Mouse (Mus musculus) neural tube, embryonic 13.5 days (tissue): Measurements from ENCODE around the gene Gng4. TPM values are rescaled to one million over a fixed set of nuclear protein-coding genes. Genes with fewer than 3 reads are reported as not detected.
A peak's percentile ranks its signal among the peaks of the same experiment; 100 is the strongest.

Experiments used
- ATAC-seq: fragments of 200-750 bp; cut with Nextera tagmentation; 2 replicates; pipeline ENCODE4 v1.8.0; 2017; ENCODE audit warnings: low read depth, mild to moderate bottlenecking, moderate TSS enrichment, moderate library complexity
- H3K27ac ChIP-seq: fragments of 300-500 bp; sonication (generic); replicated peaks from 2 replicates; pipeline ENCODE4 v1.5.1; 2015; ENCODE audit warnings: moderate library complexity, mild to moderate bottlenecking, inconsistent platforms
- H3K27me3 ChIP-seq: fragments of 300-500 bp; sonication (generic); 2 replicates; pipeline ENCODE4 v1.6.1; 2015; ENCODE audit warnings: mild to moderate bottlenecking, inconsistent platforms
- H3K36me3 ChIP-seq: fragments of 300-500 bp; sonication (generic); 2 replicates; pipeline ENCODE4 v1.6.1; 2015; ENCODE audit warnings: mild to moderate bottlenecking, inconsistent platforms
- H3K4me1 ChIP-seq: fragments of 300-500 bp; sonication (generic); replicated peaks from 2 replicates; pipeline ENCODE4 v1.6.1; 2015; ENCODE audit warnings: inconsistent platforms
- H3K4me2 ChIP-seq: fragments of 300-500 bp; sonication (generic); 2 replicates; pipeline ENCODE4 v1.6.1; 2015; ENCODE audit warnings: inconsistent platforms, mild to moderate bottlenecking, moderate library complexity
- H3K4me3 ChIP-seq: fragments of 300-500 bp; sonication (generic); 2 replicates; pipeline ENCODE4 v1.5.1; 2015; ENCODE audit warnings: mild to moderate bottlenecking, inconsistent platforms
- H3K9ac ChIP-seq: fragments of 300-500 bp; sonication (generic); 2 replicates; pipeline ENCODE4 v1.6.1; 2015; ENCODE audit warnings: moderate library complexity, mild to moderate bottlenecking, inconsistent platforms
- H3K9me3 ChIP-seq: fragments of 300-500 bp; sonication (generic); 2 replicates; pipeline ENCODE4 v1.6.1; 2016; ENCODE audit warnings: inconsistent platforms
- WGBS: fragments of 180-500 bp; shearing (Covaris S2); methylation state at CpG from one replicate; pipeline ENCODE4 v1.1.7; 2015; 5-methylcytosine and 5-hydroxymethylcytosine counted together
- polyA plus RNA-seq: library from polyadenylated mRNA; unstranded; fragments of >200 nt; fragmentation: Nextera tagmentation; extraction: Ambion mirVana; gene quantifications from 2 replicates; pipeline ENCODE4 v1.2.1, GENCODE M21; 2015

Gene Gng4
- polyA plus RNA-seq, 1 experiment from 2014 or later = 21.0 TPM

DNA sequence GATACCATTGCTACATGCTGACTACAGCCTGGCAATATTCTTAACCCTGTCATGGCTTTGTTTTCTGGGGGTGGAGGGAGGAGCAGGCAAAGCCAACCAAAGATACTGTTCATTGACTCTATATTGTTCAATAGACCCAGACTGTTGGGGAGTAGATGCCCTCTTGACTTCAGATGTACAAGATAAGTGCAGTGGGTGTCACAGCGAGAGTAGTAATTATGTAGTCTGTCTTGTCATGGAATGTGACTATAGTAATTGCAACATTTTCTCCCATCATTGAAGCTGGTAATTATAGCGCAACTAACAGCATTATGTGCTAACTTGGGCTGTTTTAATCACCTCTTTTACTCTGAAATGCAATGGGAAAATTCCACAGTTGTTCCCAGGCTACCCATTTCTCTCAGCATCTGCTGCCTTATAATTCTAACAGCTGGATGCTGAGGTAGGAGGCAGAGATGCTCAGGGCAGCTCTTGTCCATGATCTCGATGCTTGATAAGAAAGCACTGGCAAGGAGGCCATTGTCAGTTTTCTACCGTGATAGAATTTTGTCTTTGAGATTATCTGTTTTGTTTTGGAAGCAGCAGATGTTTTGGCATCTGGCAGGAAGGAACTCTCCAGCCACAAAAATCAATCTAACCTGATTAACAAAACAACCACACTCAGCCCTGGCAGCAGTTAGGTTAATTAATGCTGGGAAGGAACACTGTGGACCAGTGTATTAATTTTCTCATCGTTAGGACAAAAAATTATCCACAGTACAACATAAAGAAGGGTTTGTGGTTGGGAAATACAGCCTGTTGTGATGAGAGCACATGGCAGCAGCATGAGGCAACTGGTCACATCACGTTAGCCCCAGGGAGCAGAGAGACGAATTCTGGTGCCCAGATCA is 36.6 kb downstream of the Gng4 start:
- Histone ChIP-seq H3K27ac (no peak overlapping the region), H3K4me2 (no peak overlapping the region), H3K4me1 (no peaks in the 10 kb centered on the region), H3K36me3 (no peaks in the 10 kb centered on the region), H3K27me3 (no peaks in the 10 kb centered on the region), H3K9me3 (no peaks in the 10 kb centered on the region), H3K4me3 (no peak overlapping the region), H3K9ac (no peak overlapping the region)
- 64% methylated on average over 7 of the region's 7 CpGs for WGBS
- ATAC-seq = peak; percentile 67

DNA sequence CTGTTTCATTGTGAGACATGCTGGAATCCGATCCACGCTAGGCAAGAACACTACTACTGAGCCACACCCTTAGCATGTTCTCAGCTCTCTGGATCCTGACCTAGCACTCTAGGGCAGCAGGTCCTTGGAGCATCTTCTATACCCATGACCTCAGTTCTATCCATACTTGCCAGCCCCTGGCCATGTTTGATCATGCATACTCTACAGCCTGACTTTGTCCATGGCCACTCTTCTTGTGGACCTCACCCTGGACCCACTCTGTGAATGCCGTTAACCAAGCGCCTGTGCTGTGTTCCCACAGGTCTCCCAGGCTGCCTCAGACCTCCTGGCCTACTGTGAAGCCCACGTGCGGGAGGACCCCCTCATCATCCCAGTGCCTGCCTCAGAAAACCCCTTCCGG is 41.1 kb downstream of the Gng4 start:
- no peak overlapping the region for H3K9ac ChIP-seq
- H3K27me3 ChIP-seq = no peaks in the 10 kb centered on the region
- no peak overlapping the region for H3K27ac ChIP-seq
- H3K4me3 ChIP-seq = no peak overlapping the region
- WGBS = 90% methylated on average over 7 of the region's 7 CpGs
- no peak for ATAC-seq
- no peaks in the 10 kb centered on the region for H3K4me1 ChIP-seq
- no peaks in the 10 kb centered on the region for H3K36me3 ChIP-seq
- no peaks in the 10 kb centered on the region for H3K9me3 ChIP-seq
- no peak overlapping the region for H3K4me2 ChIP-seq

DNA sequence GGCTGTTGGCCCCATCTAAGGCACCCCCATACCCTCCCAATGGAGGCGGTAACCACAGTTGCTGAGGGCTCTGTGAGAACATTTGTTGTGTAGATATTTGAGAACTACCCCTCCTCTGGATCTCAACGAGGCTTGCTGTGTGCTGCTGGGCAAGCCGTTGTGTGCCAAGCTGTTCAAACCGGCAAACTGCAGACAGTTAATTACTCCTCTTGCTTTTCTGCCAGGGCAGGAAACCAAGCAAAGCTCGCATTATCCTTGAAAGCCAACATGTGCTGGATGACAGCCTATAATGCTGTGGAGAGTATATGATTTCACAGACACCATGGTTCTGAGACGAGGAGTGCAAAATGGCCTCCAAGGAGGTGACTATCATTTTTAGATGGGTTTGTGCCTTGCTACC is 42.7 kb downstream of the Gng4 start:
- no peaks in the 10 kb centered on the region for H3K36me3 ChIP-seq
- H3K4me3 ChIP-seq = no peak overlapping the region
- H3K27me3 ChIP-seq = no peaks in the 10 kb centered on the region
- ATAC-seq = no peak
- H3K9me3 ChIP-seq = no peaks in the 10 kb centered on the region
- no peak overlapping the region for H3K4me2 ChIP-seq
- WGBS = 87% methylated on average over 6 of the region's 6 CpGs
- no peak overlapping the region for H3K9ac ChIP-seq
- H3K27ac ChIP-seq = no peak overlapping the region
- 0 out of 2 replicates have a peak, but pooled peaks cover 3% of the 10 kb centered on the region for H3K4me1 ChIP-seq

DNA sequence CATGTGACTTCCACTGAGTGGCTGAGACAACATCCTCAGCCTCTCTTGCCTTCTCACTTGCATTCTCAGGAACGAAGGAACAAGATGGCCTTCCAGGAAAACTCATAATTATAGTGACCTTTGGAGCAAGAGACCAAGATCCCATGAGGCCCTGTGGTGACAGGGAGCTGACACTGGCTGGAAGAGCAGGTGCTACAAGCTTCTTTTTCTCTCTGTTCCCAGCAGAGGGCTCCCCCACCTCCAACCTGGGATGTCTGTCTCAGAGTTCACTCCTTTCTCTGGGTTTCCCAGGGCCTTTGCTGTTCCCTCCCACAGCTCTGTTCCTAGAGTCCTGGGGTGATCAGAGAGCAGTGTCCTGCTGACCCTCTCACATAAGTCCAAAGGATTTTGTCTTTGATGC is 44.3 kb downstream of the Gng4 start:
- H3K4me1 ChIP-seq = 0 out of 2 replicates have a peak, but pooled peaks cover 3% of the 10 kb centered on the region
- no peaks in the 10 kb centered on the region for H3K27me3 ChIP-seq
- ATAC-seq = no peak
- H3K4me2 ChIP-seq = no peak overlapping the region
- no peak overlapping the region for H3K27ac ChIP-seq
- no peak overlapping the region for H3K4me3 ChIP-seq
- H3K9ac ChIP-seq = no peak overlapping the region
- H3K9me3 ChIP-seq = no peaks in the 10 kb centered on the region
- 40% methylated on average over 1 of the region's 1 CpGs for WGBS
- H3K36me3 ChIP-seq = no peaks in the 10 kb centered on the region

DNA sequence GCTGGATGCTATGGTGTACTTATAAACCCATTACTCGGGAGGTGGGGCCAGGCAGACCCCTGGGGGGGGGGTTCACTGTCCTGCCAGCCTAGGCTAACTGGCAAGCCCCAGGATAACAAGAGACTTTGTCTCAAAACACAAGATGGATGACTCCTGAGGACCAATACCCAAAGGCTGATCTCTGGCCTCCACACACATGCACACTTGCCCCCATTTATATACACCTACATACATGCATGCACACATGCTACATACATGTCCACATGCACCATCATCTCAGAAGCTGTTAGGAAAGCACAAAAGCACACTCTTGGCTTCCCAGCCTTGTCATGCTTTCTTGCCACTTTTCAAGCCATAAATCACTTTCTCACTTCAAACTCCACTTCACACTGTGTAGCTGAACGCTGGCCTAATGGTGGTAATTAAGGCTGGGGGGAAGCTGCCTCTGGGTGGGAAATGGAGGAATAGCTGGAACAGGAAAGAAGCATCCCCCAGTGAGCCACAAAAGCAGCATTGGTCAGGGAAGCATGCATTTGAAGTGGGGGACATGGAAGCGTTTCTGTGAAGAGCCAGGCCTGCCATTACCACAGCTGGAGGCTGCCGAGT is 46.7 kb downstream of the Gng4 start:
- Histone ChIP-seq H3K4me1 (0 out of 2 replicates have a peak, but pooled peaks cover 3% of the 10 kb centered on the region), H3K9me3 (no peaks in the 10 kb centered on the region), H3K9ac (no peak overlapping the region), H3K36me3 (no peaks in the 10 kb centered on the region), H3K27me3 (no peaks in the 10 kb centered on the region), H3K27ac (no peak overlapping the region), H3K4me3 (no peak overlapping the region), H3K4me2 (no peak overlapping the region)
- WGBS = 11% methylated on average over 4 of the region's 4 CpGs
- ATAC-seq = peak; percentile 80

DNA sequence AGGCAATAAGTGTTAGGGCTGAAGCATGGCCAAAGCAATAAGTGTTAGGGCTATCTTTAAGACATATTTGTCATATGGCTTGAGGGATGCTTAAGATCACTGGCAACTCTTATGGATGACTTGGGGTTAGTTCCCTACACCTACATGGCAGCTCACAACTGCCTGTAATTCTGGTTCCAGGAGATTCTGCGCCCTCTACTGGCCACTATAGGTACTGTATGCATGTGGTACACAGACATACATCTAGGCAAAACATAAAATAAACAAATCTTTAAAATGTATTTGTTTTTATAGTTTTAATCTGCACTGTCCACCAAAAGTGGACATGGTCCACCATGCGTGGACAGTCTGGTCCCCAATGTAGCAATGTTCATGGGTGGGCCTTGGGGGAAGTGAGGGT is 51.3 kb downstream of the Gng4 start:
- Histone ChIP-seq H3K4me1 (0 out of 2 replicates have a peak, but pooled peaks cover 3% of the 10 kb centered on the region), H3K4me2 (no peak overlapping the region), H3K9ac (no peak overlapping the region), H3K4me3 (no peak overlapping the region), H3K9me3 (peaks cover 17% of the 10 kb centered on the region), H3K27ac (no peak overlapping the region), H3K27me3 (no peaks in the 10 kb centered on the region), H3K36me3 (no peaks in the 10 kb centered on the region)
- ATAC-seq = no peak
- 63% methylated on average over 2 of the region's 2 CpGs for WGBS

DNA sequence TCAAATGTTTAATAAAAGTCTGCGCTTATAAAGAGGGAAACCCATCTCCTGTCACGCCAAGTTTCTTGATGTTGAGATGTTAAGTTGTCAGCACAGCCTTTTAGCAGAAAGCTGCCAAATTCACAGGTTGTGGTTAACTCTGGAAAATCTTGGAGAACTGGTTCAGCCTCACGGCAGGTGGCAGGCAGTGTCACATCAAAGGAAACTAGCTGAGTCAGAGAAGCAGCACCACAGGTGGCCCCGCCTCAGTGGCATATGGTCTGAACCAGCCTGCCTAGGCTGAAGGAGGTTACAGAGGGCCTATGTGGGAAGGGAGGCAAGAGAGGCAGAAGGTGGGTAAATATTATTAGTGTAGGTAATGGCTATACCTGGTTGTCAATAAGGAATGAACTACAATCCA is 61.2 kb downstream of the Gng4 start:
- no peaks in the 10 kb centered on the region for H3K4me1 ChIP-seq
- H3K27ac ChIP-seq = no peak overlapping the region
- ATAC-seq = no peak
- H3K9ac ChIP-seq = no peak overlapping the region
- H3K4me3 ChIP-seq = no peak overlapping the region
- H3K36me3 ChIP-seq = no peaks in the 10 kb centered on the region
- no peaks in the 10 kb centered on the region for H3K9me3 ChIP-seq
- no peak overlapping the region for H3K4me2 ChIP-seq
- 72% methylated on average over 4 of the region's 4 CpGs for WGBS
- no peaks in the 10 kb centered on the region for H3K27me3 ChIP-seq

DNA sequence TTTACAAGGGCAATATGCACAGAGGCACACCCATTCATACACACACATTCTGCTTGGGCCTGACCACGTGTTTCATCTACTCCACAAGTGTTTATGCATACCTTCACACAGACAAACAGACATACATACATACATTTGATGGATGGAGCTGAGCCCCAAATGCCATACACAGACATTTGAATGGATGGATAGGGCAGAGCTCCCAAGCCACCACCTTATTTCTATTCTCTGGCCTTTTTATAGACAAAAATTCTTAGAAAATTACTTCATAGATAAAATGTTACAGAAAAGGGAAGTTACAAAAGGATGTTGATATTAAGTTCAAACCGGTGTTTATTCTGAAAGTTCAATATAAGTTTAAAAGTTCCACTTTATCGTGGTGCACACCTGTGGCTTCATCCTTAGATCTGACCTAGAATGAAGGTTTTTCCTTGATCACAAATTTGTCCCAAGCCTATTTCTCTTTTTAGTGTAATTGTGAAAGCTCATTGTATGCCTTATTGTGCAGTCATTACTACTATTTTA is 63.3 kb downstream of the Gng4 start:
- H3K9me3 ChIP-seq = no peaks in the 10 kb centered on the region
- H3K4me2 ChIP-seq = no peak overlapping the region
- H3K9ac ChIP-seq = no peak overlapping the region
- no peaks in the 10 kb centered on the region for H3K4me1 ChIP-seq
- no peaks in the 10 kb centered on the region for H3K36me3 ChIP-seq
- WGBS = 78% methylated on average over 3 of the region's 3 CpGs
- ATAC-seq = no peak
- H3K27me3 ChIP-seq = no peaks in the 10 kb centered on the region
- no peak overlapping the region for H3K27ac ChIP-seq
- no peak overlapping the region for H3K4me3 ChIP-seq

DNA sequence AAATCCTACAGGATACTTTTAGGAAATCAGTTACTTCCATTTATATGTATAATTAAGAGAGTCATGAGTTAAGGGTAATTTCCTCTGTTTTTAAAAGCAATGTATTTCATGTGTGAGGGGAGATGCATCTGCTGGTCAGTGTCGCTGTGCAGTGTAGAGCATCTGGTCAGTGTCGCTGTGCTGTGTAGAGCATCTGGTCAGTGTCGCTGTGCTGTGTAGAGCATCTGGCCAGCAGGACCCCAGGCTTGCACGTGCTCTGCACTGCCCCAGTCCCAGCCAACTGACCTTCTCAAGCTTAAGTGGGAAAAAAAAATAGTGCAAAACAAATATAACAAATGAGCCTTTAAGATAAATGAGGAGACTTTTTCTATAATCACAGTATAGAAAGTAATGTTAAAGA is 73.3 kb downstream of the Gng4 start:
- 66% methylated on average over 4 of the region's 4 CpGs for WGBS
- 0 out of 2 replicates have a peak, but pooled peaks cover 4% of the 10 kb centered on the region for H3K9me3 ChIP-seq
- no peak overlapping the region for H3K9ac ChIP-seq
- H3K4me3 ChIP-seq = no peak overlapping the region
- H3K36me3 ChIP-seq = no peaks in the 10 kb centered on the region
- no peak overlapping the region for H3K27ac ChIP-seq
- H3K4me2 ChIP-seq = no peak overlapping the region
- ATAC-seq = no peak
- H3K27me3 ChIP-seq = no peaks in the 10 kb centered on the region
- H3K4me1 ChIP-seq = no peaks in the 10 kb centered on the region

DNA sequence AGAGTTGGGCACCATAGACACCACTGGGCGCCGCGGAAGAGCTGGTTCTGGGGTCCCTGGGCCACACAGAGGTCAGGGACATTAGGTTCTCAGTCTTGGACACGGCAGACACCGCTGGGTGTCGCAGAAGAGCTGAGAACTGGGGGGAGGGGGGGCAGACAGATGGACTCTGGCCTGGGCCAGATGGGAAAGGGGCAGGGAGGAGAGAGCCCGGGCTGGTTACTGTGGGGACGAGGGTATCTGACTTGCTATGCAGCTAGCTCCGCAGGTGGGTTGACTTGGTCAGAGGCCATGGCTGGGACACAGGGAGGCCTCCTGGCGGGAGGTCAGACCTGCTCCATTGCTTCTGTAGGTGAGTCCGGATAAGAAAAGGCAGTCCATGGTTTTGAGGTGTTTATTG is 78.5 kb downstream of the Gng4 start:
- 60% methylated on average over 11 of the region's 11 CpGs for WGBS
- no peaks in the 10 kb centered on the region for H3K36me3 ChIP-seq
- H3K27me3 ChIP-seq = no peaks in the 10 kb centered on the region
- H3K4me2 ChIP-seq = no peak overlapping the region
- H3K4me1 ChIP-seq = no peaks in the 10 kb centered on the region
- H3K9me3 ChIP-seq = 0 out of 2 replicates have a peak, but pooled peaks cover 4% of the 10 kb centered on the region
- ATAC-seq = no peak
- no peak overlapping the region for H3K9ac ChIP-seq
- no peak overlapping the region for H3K27ac ChIP-seq
- H3K4me3 ChIP-seq = no peak overlapping the region

DNA sequence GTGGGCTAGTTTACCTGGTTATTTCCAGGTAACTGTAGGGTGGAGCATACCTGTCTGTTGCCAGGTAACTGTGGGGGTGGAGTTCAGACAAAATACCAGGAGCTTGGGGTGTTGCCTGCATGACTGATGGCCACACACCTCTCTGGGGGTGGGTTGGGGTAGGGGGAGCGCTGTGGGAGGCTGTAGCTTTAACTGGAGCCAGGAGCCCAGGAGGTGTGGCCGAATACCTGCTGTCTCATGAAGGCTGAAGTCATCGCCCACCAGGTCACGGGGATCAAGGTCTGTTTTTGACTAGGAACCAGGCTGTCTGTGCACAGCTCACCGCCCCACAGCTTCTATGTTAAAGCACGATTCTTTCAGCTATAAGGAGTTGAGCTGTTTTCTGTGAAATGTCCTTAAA is 79.1 kb downstream of the Gng4 start:
- WGBS = 60% methylated on average over 6 of the region's 6 CpGs
- H3K4me1 ChIP-seq = no peaks in the 10 kb centered on the region

DNA sequence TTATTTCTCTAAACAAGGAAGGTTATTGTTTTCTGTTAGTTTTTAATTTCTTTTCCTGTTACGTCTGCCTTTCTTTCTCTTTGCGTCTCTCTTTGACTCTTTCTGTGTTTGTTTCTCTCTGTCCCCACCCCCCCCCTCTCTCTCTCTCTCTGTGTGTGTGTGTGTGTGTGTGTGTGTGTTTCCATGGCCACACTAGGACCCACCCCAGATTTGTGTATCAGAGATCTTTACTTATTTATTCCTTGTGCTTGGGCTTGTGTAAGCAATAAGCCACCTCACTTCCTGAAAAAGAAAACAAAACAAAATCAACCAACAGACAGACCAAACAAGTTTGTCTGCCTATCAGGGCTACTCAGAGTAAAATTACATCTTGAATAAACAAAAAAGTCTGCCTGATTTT is 82.5 kb downstream of the Gng4 start:
- no peak overlapping the region for H3K4me2 ChIP-seq
- no peak overlapping the region for H3K27ac ChIP-seq
- H3K27me3 ChIP-seq = no peaks in the 10 kb centered on the region
- no peaks in the 10 kb centered on the region for H3K36me3 ChIP-seq
- 71% methylated on average over 2 of the region's 2 CpGs for WGBS
- no peaks in the 10 kb centered on the region for H3K9me3 ChIP-seq
- no peak for ATAC-seq
- H3K9ac ChIP-seq = no peak overlapping the region
- H3K4me3 ChIP-seq = no peak overlapping the region
- no peaks in the 10 kb centered on the region for H3K4me1 ChIP-seq

More for the DNA sequence above, 79.1 kb downstream of the Gng4 start:
- Histone ChIP-seq H3K9me3 (0 out of 2 replicates have a peak, but pooled peaks cover 4% of the 10 kb centered on the region), H3K36me3 (no peaks in the 10 kb centered on the region), H3K27ac (no peak overlapping the region), H3K4me3 (no peak overlapping the region), H3K27me3 (no peaks in the 10 kb centered on the region), H3K9ac (no peak overlapping the region), H3K4me2 (no peak overlapping the region)
- no peak for ATAC-seq
